Mouse (Mus musculus) myocyte (in vitro differentiated cells): ENCODE measurements around the gene Ackr1. TPM values are rescaled to one million over a fixed set of nuclear protein-coding genes. Genes with fewer than 3 reads are reported as not detected.

Experiments used
- H3K27me3 ChIP-seq: one replicate; pipeline ENCODE4 v1.6.1; 2011; ENCODE audit not compliant: control insufficient read depth, insufficient read depth, insufficient read length
- H3K36me3 ChIP-seq: one replicate; pipeline ENCODE4 v1.6.1; 2011; ENCODE audit not compliant: control insufficient read depth, insufficient read depth
- H3K4me2 ChIP-seq: one replicate; pipeline ENCODE4 v1.6.1; 2011; ENCODE audit warnings: low read depth, control low read depth
- H3K4me3 ChIP-seq: one replicate; pipeline ENCODE4 v1.5.1; 2011; ENCODE audit warnings: mild to moderate bottlenecking, control low read depth, moderate library complexity
- H3K79me2 ChIP-seq: one replicate; pipeline ENCODE4 v1.6.1; 2011; ENCODE audit not compliant: control insufficient read depth, insufficient read depth
- H3ac ChIP-seq: one replicate; pipeline ENCODE4 v1.6.1; 2011; ENCODE audit not compliant: control insufficient read depth, insufficient read length
- CEBPB ChIP-seq: IDR thresholded peaks from 2 replicates; pipeline ENCODE4 v1.6.1; 2011; ENCODE audit warnings: mild to moderate bottlenecking, moderate library complexity; ENCODE audit not compliant: poor library complexity, insufficient read depth, severe bottlenecking
- E2F4 ChIP-seq: IDR thresholded peaks from one replicate; pipeline ENCODE4 v1.6.1; 2011; ENCODE audit warnings: mild to moderate bottlenecking, control low read depth, moderate library complexity; ENCODE audit not compliant: insufficient read depth
- MAX ChIP-seq: IDR thresholded peaks from one replicate; pipeline ENCODE4 v1.6.1; 2011; ENCODE audit warnings: low read depth, mild to moderate bottlenecking, control low read depth
- MYOD1 ChIP-seq, 3 experiments: IDR thresholded peaks; one replicate each; pipeline ENCODE4 v1.6.1; 2011; ENCODE audit warnings: control low read depth in 2 of 3, low read depth in 2 of 3, mild to moderate bottlenecking in 2 of 3, moderate library complexity in 1 of 3; ENCODE audit not compliant: insufficient read length in 2 of 3, control insufficient read depth in 1 of 3
- MYOG ChIP-seq, 3 experiments: IDR thresholded peaks; one replicate each; pipeline ENCODE4 v1.6.1; 2011; ENCODE audit warnings: control low read depth in 2 of 3, low read depth in 2 of 3, mild to moderate bottlenecking in 2 of 3; ENCODE audit not compliant: insufficient read length in 2 of 3, control insufficient read depth in 1 of 3, insufficient read depth in 1 of 3
- POLR2A ChIP-seq: IDR thresholded peaks from one replicate; pipeline ENCODE4 v1.6.1; 2011; ENCODE audit warnings: low read depth, mild to moderate bottlenecking, control low read depth, moderate library complexity; ENCODE audit not compliant: insufficient read length
- POLR2AphosphoS2 ChIP-seq: IDR thresholded peaks from one replicate; pipeline ENCODE4 v1.6.1; 2011; ENCODE audit warnings: low read depth, control low read depth; ENCODE audit not compliant: insufficient read length
- REST ChIP-seq: IDR thresholded peaks from one replicate; pipeline ENCODE4 v1.6.1; 2011; ENCODE audit warnings: mild to moderate bottlenecking, control low read depth, moderate library complexity; ENCODE audit not compliant: insufficient read depth, insufficient read length
- SRF ChIP-seq: IDR thresholded peaks from one replicate; pipeline ENCODE4 v1.6.1; 2011; ENCODE audit warnings: low read depth; ENCODE audit not compliant: control insufficient read depth, insufficient read length
- TCF12 ChIP-seq: IDR thresholded peaks from one replicate; pipeline ENCODE4 v1.6.1; 2011; ENCODE audit warnings: mild to moderate bottlenecking, control low read depth; ENCODE audit not compliant: poor library complexity, insufficient read depth, severe bottlenecking
- TCF3 ChIP-seq: IDR thresholded peaks from one replicate; pipeline ENCODE4 v1.6.1; 2011; ENCODE audit warnings: low read depth, control low read depth; ENCODE audit not compliant: insufficient read length
- USF1 ChIP-seq: IDR thresholded peaks from one replicate; pipeline ENCODE4 v1.6.1; 2011; ENCODE audit warnings: low read depth, mild to moderate bottlenecking, control low read depth, moderate library complexity
- polyA plus RNA-seq: library from polyadenylated mRNA; unstranded; fragments of >200 nt; fragmentation: generic; extraction: Trizol; gene quantifications from one replicate; pipeline ENCODE4 v1.2.1, GENCODE M21; 2012; ENCODE audit warnings: missing spikeins

The Ackr1 gene
- polyA plus RNA-seq, 1 experiment = not detected

GRCm38 (mm10) chr1:173370456-173370855 is 36.9 kb upstream of the Ackr1 start:
- no peak overlapping the region for H3K4me2 ChIP-seq
- no peak overlapping the region for H3K4me3 ChIP-seq
- no peaks in the 10 kb centered on the region for H3K79me2 ChIP-seq
- no peak for TF ChIP-seq MYOG (IDR thresholded peaks at IDR 0.05; ENCODE audit: control insufficient read depth in 1 of 3, insufficient read depth in 1 of 3, insufficient read length in 2 of 3, low read depth in 2 of 3)
- TF ChIP-seq SRF = no peak
- H3ac ChIP-seq = no peak overlapping the region
- peaks cover 5% of the 10 kb centered on the region for H3K27me3 ChIP-seq
- H3K36me3 ChIP-seq = no peaks in the 10 kb centered on the region

GRCm38 (mm10) chr1:173369611-173370010 is 36.1 kb upstream of the Ackr1 start:
- H3ac ChIP-seq = no peak overlapping the region
- no peak overlapping the region for H3K4me2 ChIP-seq
- no peaks in the 10 kb centered on the region for H3K79me2 ChIP-seq
- H3K4me3 ChIP-seq = no peak overlapping the region
- H3K27me3 ChIP-seq = peaks cover 5% of the 10 kb centered on the region
- no peaks in the 10 kb centered on the region for H3K36me3 ChIP-seq
- TF ChIP-seq USF1 = no peak
- no peak for TF ChIP-seq POLR2A
- TF ChIP-seq E2F4 = no peak
- TF ChIP-seq TCF12 = no peak
- no peak for TF ChIP-seq MYOG (IDR thresholded peaks at IDR 0.05; ENCODE audit: control insufficient read depth in 1 of 3, insufficient read depth in 1 of 3, insufficient read length in 2 of 3, low read depth in 2 of 3)
- no peak for TF ChIP-seq REST
- TF ChIP-seq MAX = no peak
- no peak for TF ChIP-seq CEBPB
- no peak for TF ChIP-seq POLR2AphosphoS2
- TF ChIP-seq MYOD1 (IDR thresholded peaks at IDR 0.05; ENCODE audit: control insufficient read depth in 1 of 3, insufficient read length in 2 of 3, low read depth in 2 of 3) = no peak

GRCm38 (mm10) chr1:173367356-173368046 is 34.0 kb upstream of the Ackr1 start, which contains the start of gene Cadm3:
Gene Cadm3, minus strand, starts transcription at chr1:173367695.
- no peaks in the 10 kb centered on the region for H3K79me2 ChIP-seq
- H3ac ChIP-seq = no peak within 1 kb of the TSS
- H3K4me2 ChIP-seq = no peak within 1 kb of the TSS
- H3K27me3 ChIP-seq = peaks cover 5% of the 10 kb centered on the region
- TF ChIP-seq POLR2AphosphoS2 = no peak
- no peak for TF ChIP-seq TCF3
- no peak for TF ChIP-seq TCF12
- TF ChIP-seq POLR2A = no peak
- no peak for TF ChIP-seq MYOD1 (IDR thresholded peaks at IDR 0.05; ENCODE audit: control insufficient read depth in 1 of 3, insufficient read length in 2 of 3, low read depth in 2 of 3)
- no peak for TF ChIP-seq MYOG (IDR thresholded peaks at IDR 0.05; ENCODE audit: control insufficient read depth in 1 of 3, insufficient read depth in 1 of 3, insufficient read length in 2 of 3, low read depth in 2 of 3)
- TF ChIP-seq REST = no peak
- no peak for TF ChIP-seq E2F4
- no peak for TF ChIP-seq SRF
- no peak for TF ChIP-seq USF1
- no peaks in the 10 kb centered on the region for H3K36me3 ChIP-seq
- no peak within 1 kb of the TSS for H3K4me3 ChIP-seq

GRCm38 (mm10) chr1:173366701-173367355 is 33.3 kb upstream of the Ackr1 start:
- Histone ChIP-seq H3ac (no peak overlapping the region), H3K79me2 (no peaks in the 10 kb centered on the region), H3K36me3 (no peaks in the 10 kb centered on the region), H3K27me3 (peaks cover 5% of the 10 kb centered on the region), H3K4me3 (no peak overlapping the region), H3K4me2 (no peak overlapping the region)
- no peak for TF ChIP-seq MAX
- TF ChIP-seq E2F4 = no peak
- TF ChIP-seq MYOD1 (IDR thresholded peaks at IDR 0.05; ENCODE audit: control insufficient read depth in 1 of 3, insufficient read length in 2 of 3, low read depth in 2 of 3) = no peak
- TF ChIP-seq REST = no peak
- TF ChIP-seq TCF3 = no peak
- no peak for TF ChIP-seq POLR2A
- no peak for TF ChIP-seq USF1
- TF ChIP-seq TCF12 = no peak
- TF ChIP-seq POLR2AphosphoS2 = no peak
- TF ChIP-seq SRF = no peak
- TF ChIP-seq CEBPB = no peak
- TF ChIP-seq MYOG (IDR thresholded peaks at IDR 0.05; ENCODE audit: control insufficient read depth in 1 of 3, insufficient read depth in 1 of 3, insufficient read length in 2 of 3, low read depth in 2 of 3) = no peak

GRCm38 (mm10) chr1:173365970-173366409 is 32.4 kb upstream of the Ackr1 start:
- Histone ChIP-seq H3K27me3 (peaks cover 5% of the 10 kb centered on the region), H3K79me2 (no peaks in the 10 kb centered on the region), H3K36me3 (no peaks in the 10 kb centered on the region), H3K4me3 (no peak overlapping the region), H3K4me2 (no peak overlapping the region), H3ac (no peak overlapping the region)
- TF ChIP-seq POLR2A (no peak), REST (no peak), CEBPB (no peak), TCF3 (no peak), POLR2AphosphoS2 (no peak), TCF12 (no peak), MYOD1 (IDR thresholded peaks at IDR 0.05; ENCODE audit: control insufficient read depth in 1 of 3, insufficient read length in 2 of 3, low read depth in 2 of 3) (no peak), USF1 (no peak), MYOG (IDR thresholded peaks at IDR 0.05; ENCODE audit: control insufficient read depth in 1 of 3, insufficient read depth in 1 of 3, insufficient read length in 2 of 3, low read depth in 2 of 3) (no peak), MAX (no peak), SRF (no peak), E2F4 (no peak)
